Mouse (Mus musculus): ENCODE data around the gene Btg1-ps1. TPM values are rescaled to one million over a fixed set of nuclear protein-coding genes. Genes with fewer than 3 reads are reported as not detected.
"Not testable (repeated sequence)": the region's sequence is repeated elsewhere in the genome, so short reads cannot be mapped to it uniquely, and the experiment has no call there.

The Btg1-ps1 gene
- not detected in 2 replicates for polyA plus RNA-seq (2015; fragmentation: Nextera tagmentation; extraction: Ambion mirVana)

- H3K36me3 ChIP-seq (replicated peaks); H3K9ac ChIP-seq; H3K9me3 ChIP-seq; ATAC-seq (replicated peaks); H3K27ac ChIP-seq; H3K4me3 ChIP-seq; H3K4me2 ChIP-seq; H3K27me3 ChIP-seq (replicated peaks); H3K4me1 ChIP-seq: not testable (repeated sequence)
Observed at GRCm38 (mm10) chrX:38018597-38018996, at the start of gene Btg1-ps1. Btg1-ps1 (minus strand) TSS chrX:38018815.

- Histone ChIP-seq H3K4me2 (no peak within 1 kb of the TSS), H3K27ac (no peak within 1 kb of the TSS), H3K27me3 (replicated peaks) (no peaks in the 10 kb centered on the region), H3K4me3 (no peak within 1 kb of the TSS), H3K9ac (no peak within 1 kb of the TSS), H3K36me3 (replicated peaks) (no peaks in the 10 kb centered on the region), H3K4me1 (no peaks in the 10 kb centered on the region), H3K9me3 (no peaks in the 10 kb centered on the region)
- 85% methylated on average over 11 of the region's 11 CpGs for WGBS
- ATAC-seq (replicated peaks): no peak
Observed at GRCm38 (mm10) chrX:38066175-38066574, 47.6 kb upstream of the Btg1-ps1 start, which contains the start of gene Rhox10. Rhox10 (plus strand) TSS chrX:38066475.

GRCm38 (mm10) chrX:38061544-38061943 is 42.9 kb upstream of the Btg1-ps1 start:
- Histone ChIP-seq H3K4me3 (no peak overlapping the region), H3K27ac (no peak overlapping the region), H3K36me3 (replicated peaks) (no peaks in the 10 kb centered on the region), H3K9me3 (no peaks in the 10 kb centered on the region), H3K9ac (no peak overlapping the region), H3K27me3 (replicated peaks) (no peaks in the 10 kb centered on the region), H3K4me1 (no peaks in the 10 kb centered on the region), H3K4me2 (no peak overlapping the region)
- no peak for ATAC-seq (replicated peaks)
- WGBS: 0% methylated on average over 1 of the region's 1 CpGs

- not testable (repeated sequence) for H3K4me3 ChIP-seq; ATAC-seq (replicated peaks); H3K9me3 ChIP-seq; H3K36me3 ChIP-seq (replicated peaks); H3K9ac ChIP-seq; H3K27me3 ChIP-seq (replicated peaks); H3K4me1 ChIP-seq; H3K27ac ChIP-seq; H3K4me2 ChIP-seq
Observed at GRCm38 (mm10) chrX:38043014-38043413, 24.4 kb upstream of the Btg1-ps1 start, which contains the start of gene Btg1-ps2. Btg1-ps2 (minus strand) TSS chrX:38043114.

- Histone ChIP-seq H3K4me1 (no peaks in the 10 kb centered on the region), H3K4me3 (no peak overlapping the region), H3K4me2 (no peak overlapping the region), H3K9me3 (no peaks in the 10 kb centered on the region), H3K27ac (no peak overlapping the region), H3K9ac (no peak overlapping the region), H3K27me3 (replicated peaks) (no peaks in the 10 kb centered on the region), H3K36me3 (replicated peaks) (no peaks in the 10 kb centered on the region)
- no peak for ATAC-seq (replicated peaks)
- 92% methylated on average over 5 of the region's 5 CpGs for WGBS
Observed at GRCm38 (mm10) chrX:38039666-38040065, 21.1 kb upstream of the Btg1-ps1 start.

GRCm38 (mm10) chrX:38033841-38034240 is 15.2 kb upstream of the Btg1-ps1 start:
- H3K4me1 ChIP-seq: no peaks in the 10 kb centered on the region
- WGBS: 42% methylated on average over 2 of the region's 2 CpGs
- H3K9ac ChIP-seq: no peak overlapping the region
- H3K4me3 ChIP-seq: no peak overlapping the region
- H3K4me2 ChIP-seq: no peak overlapping the region
- no peaks in the 10 kb centered on the region for H3K36me3 ChIP-seq (replicated peaks)
- H3K9me3 ChIP-seq: no peaks in the 10 kb centered on the region
- no peak for ATAC-seq (replicated peaks)
- no peaks in the 10 kb centered on the region for H3K27me3 ChIP-seq (replicated peaks)
- no peak overlapping the region for H3K27ac ChIP-seq

- Histone ChIP-seq H3K9ac (no peak overlapping the region), H3K9me3 (no peaks in the 10 kb centered on the region), H3K27me3 (replicated peaks) (no peaks in the 10 kb centered on the region), H3K27ac (no peak overlapping the region), H3K4me3 (no peak overlapping the region), H3K4me1 (no peaks in the 10 kb centered on the region), H3K4me2 (no peak overlapping the region), H3K36me3 (replicated peaks) (no peaks in the 10 kb centered on the region)
- no peak for ATAC-seq (replicated peaks)
- 73% methylated on average over 2 of the region's 2 CpGs for WGBS
Observed at GRCm38 (mm10) chrX:38008756-38009155, 9.9 kb downstream of the Btg1-ps1 start.

Other genes starting within 250 kb of the Btg1-ps1 start
- 0.47 and 0.76 TPM in 2 replicates for gene Rhox5, start 214.0 kb downstream of the Btg1-ps1 start, polyA plus RNA-seq (2015; fragmentation: Nextera tagmentation; extraction: Ambion mirVana)
- gene Rhox6, start 191.9 kb downstream of the Btg1-ps1 start, polyA plus RNA-seq (2015; fragmentation: Nextera tagmentation; extraction: Ambion mirVana): not detected in 2 replicates
- not detected in 2 replicates for gene Rhox7a, start 187.1 kb downstream of the Btg1-ps1 start, polyA plus RNA-seq (2015; fragmentation: Nextera tagmentation; extraction: Ambion mirVana)
- gene Rhox8, start 139.9 kb downstream of the Btg1-ps1 start, polyA plus RNA-seq (2015; fragmentation: Nextera tagmentation; extraction: Ambion mirVana): not detected in 2 replicates
- not detected in 2 replicates for gene Rhox7b, start 121.6 kb downstream of the Btg1-ps1 start, polyA plus RNA-seq (2015; fragmentation: Nextera tagmentation; extraction: Ambion mirVana)
- not detected in 2 replicates for gene Rhox9, start 117.0 kb downstream of the Btg1-ps1 start, polyA plus RNA-seq (2015; fragmentation: Nextera tagmentation; extraction: Ambion mirVana)
- not detected in 2 replicates for gene Btg1-ps2, start 24.3 kb upstream of the Btg1-ps1 start, polyA plus RNA-seq (2015; fragmentation: Nextera tagmentation; extraction: Ambion mirVana)
- not detected in 2 replicates for gene Rhox10, start 47.7 kb upstream of the Btg1-ps1 start, polyA plus RNA-seq (2015; fragmentation: Nextera tagmentation; extraction: Ambion mirVana)
- not detected in 2 replicates for gene Rhox11, start 66.3 kb upstream of the Btg1-ps1 start, polyA plus RNA-seq (2015; fragmentation: Nextera tagmentation; extraction: Ambion mirVana)
- not detected in 2 replicates for gene Rhox12, start 92.1 kb upstream of the Btg1-ps1 start, polyA plus RNA-seq (2015; fragmentation: Nextera tagmentation; extraction: Ambion mirVana)
- not detected in 2 replicates for gene Rhox13, start 102.4 kb upstream of the Btg1-ps1 start, polyA plus RNA-seq (2015; fragmentation: Nextera tagmentation; extraction: Ambion mirVana)
- 5.0 and 5.5 TPM in 2 replicates for gene Zbtb33, start 171.0 kb upstream of the Btg1-ps1 start, polyA plus RNA-seq (2015; fragmentation: Nextera tagmentation; extraction: Ambion mirVana)
- 21.6 and 25.9 TPM in 2 replicates for gene Tmem255a, start 233.6 kb upstream of the Btg1-ps1 start, polyA plus RNA-seq (2015; fragmentation: Nextera tagmentation; extraction: Ambion mirVana)